Mouse (Mus musculus) small intestine, adult 2 months (tissue): Measurements from ENCODE around the gene Zbtb41.

Experiments
- CTCF ChIP-seq: fragments of 200-500 bp; IDR thresholded peaks from 2 replicates; pipeline ENCODE4 v1.5.1; 2012; ENCODE audit warnings: low read depth, mild to moderate bottlenecking, control low read depth, inconsistent platforms, low read length, moderate library complexity, mixed read lengths; ENCODE audit not compliant: insufficient replicate concordance, insufficient read length; ENCODE audit errors: extremely low read depth
- POLR2A ChIP-seq: fragments of 200-500 bp; IDR thresholded peaks from 2 replicates; pipeline ENCODE4 v1.6.1; 2012; ENCODE audit warnings: low read depth, mild to moderate bottlenecking, control low read depth, inconsistent platforms, low read length, moderate library complexity

DNA sequence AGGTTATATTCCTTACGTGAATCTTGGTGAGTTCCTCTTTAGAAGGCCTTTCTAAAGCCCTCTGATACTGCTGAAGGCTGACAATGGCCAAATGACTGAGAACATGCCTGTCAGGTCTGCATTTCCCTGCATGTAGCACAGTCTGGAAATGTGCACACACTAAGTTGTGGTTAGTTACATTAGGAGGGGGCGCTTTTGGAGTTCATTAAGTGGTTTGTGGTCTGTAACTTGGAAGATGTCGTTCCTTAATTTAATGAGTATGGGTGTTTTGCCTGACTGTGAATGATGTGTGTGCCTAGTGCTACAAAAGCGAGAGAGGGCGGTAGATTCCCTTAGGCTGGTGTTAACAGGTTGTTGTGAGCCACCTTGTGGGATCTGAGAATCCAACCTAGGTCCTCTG is 38.7 kb downstream of the Zbtb41 start:
- TF ChIP-seq CTCF, result no peak
- TF ChIP-seq POLR2A, result no peak
